Mouse (Mus musculus): ENCODE results near the gene Arpin. TPM values are rescaled to one million over a fixed set of nuclear protein-coding genes. Genes with fewer than 3 reads are reported as not detected.

Gene Arpin
- polyA plus RNA-seq, 1 experiment = 16.1 TPM

DNA sequence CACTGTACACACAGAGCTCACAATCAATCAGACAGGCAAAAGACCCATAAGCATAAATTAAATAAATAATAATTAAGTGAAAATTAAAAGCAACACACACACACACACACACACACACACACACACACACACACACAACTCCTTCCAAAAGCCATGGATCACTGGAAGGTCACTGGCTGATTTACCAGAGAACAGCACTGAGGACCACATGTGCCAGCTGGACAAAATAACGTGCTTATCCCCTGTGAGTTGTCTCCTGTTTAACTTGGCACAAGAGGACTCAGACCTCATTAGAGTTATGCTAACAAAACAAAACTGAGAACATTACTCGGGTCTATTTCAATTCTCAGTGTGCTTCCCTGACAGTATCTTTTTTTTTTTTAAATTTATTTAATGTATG, 27.8 kb downstream of the Arpin start:
- no peak overlapping the region; the same call in 1 of the 2 replicates for H3K27ac ChIP-seq (replicated peaks; ENCODE audit: low read depth, low read length)
- peaks cover 4% of the 10 kb centered on the region; the same call in 1 of the 2 replicates for H3K4me1 ChIP-seq (ENCODE audit: control insufficient read depth, insufficient read depth, insufficient read length, low read length)
- H3K4me3 ChIP-seq (ENCODE audit: insufficient read depth, low read depth, low read length) = no peak overlapping the region

GRCm38 (mm10) chr7:79906914-79907313, 28.2 kb downstream of the Arpin start:
- H3K4me1 ChIP-seq (ENCODE audit: control insufficient read depth, insufficient read depth, insufficient read length, low read length) = peaks cover 4% of the 10 kb centered on the region; the same call in 1 of the 2 replicates
- no peak overlapping the region; the same call in 1 of the 2 replicates for H3K27ac ChIP-seq (replicated peaks; ENCODE audit: low read depth, low read length)
- no peak overlapping the region for H3K4me3 ChIP-seq (ENCODE audit: insufficient read depth, low read depth, low read length)

DNA sequence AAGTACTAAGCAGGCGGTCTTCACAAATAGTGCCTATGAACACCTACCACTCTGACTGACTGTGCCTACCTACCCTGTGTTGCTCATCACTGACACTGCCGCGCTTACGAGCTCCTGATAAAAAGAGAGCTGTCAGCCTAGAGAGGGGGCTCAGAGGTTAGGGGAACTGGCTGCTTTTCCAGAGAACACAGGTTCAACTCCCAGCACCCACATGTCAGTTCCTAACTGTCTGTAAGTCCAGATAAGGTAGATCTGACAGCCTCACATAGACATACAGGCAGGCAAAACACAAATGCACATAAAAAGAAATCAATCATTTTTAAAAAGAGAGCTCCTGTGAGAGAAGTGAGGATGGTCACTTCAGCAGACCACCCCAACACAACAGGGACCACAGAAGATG, 30.0 kb downstream of the Arpin start:
- H3K27ac ChIP-seq (replicated peaks; ENCODE audit: low read depth, low read length) = no peak overlapping the region
- peaks cover 4% of the 10 kb centered on the region; the same call in 1 of the 2 replicates for H3K4me1 ChIP-seq (ENCODE audit: control insufficient read depth, insufficient read depth, insufficient read length, low read length)
- H3K4me3 ChIP-seq (ENCODE audit: insufficient read depth, low read depth, low read length) = no peak overlapping the region

- H3K4me1 ChIP-seq (ENCODE audit: control insufficient read depth, insufficient read depth, insufficient read length, low read length) = peaks cover 4% of the 10 kb centered on the region; the same call in 1 of the 2 replicates
- H3K4me3 ChIP-seq (ENCODE audit: insufficient read depth, low read depth, low read length) = no peak overlapping the region
- H3K27ac ChIP-seq (replicated peaks; ENCODE audit: low read depth, low read length) = no peak overlapping the region
Observed at GRCm38 (mm10) chr7:79903160-79903792, 31.9 kb downstream of the Arpin start.

GRCm38 (mm10) chr7:79900753-79901152, 34.4 kb downstream of the Arpin start:
- H3K4me3 ChIP-seq (ENCODE audit: insufficient read depth, low read depth, low read length) = no peak overlapping the region
- no peak overlapping the region for H3K27ac ChIP-seq (replicated peaks; ENCODE audit: low read depth, low read length)
- H3K4me1 ChIP-seq (ENCODE audit: control insufficient read depth, insufficient read depth, insufficient read length, low read length) = no peaks in the 10 kb centered on the region

DNA sequence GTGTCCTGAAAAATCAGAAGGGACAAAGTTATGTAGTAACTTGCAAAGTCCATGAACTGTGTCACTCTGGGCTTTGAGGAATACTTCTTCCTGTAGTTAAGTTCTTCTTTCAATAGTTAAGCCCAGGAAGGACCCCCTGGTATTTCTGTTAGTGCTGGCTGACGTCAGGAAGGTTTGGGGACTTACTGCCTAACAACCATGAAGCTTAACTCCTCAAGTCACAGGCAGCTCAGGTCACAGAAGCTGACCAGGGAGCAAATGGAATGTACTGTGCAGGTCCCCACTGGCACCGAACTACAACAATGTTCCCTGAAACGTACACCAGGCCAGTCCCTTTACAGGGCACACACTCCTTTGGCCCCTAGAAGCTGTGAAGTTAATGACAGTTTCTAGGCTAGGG, 39.9 kb downstream of the Arpin start:
- no peak overlapping the region for H3K27ac ChIP-seq (replicated peaks; ENCODE audit: low read depth, low read length)
- no peak overlapping the region for H3K4me3 ChIP-seq (ENCODE audit: insufficient read depth, low read depth, low read length)
- no peaks in the 10 kb centered on the region for H3K4me1 ChIP-seq (ENCODE audit: control insufficient read depth, insufficient read depth, insufficient read length, low read length)

DNA sequence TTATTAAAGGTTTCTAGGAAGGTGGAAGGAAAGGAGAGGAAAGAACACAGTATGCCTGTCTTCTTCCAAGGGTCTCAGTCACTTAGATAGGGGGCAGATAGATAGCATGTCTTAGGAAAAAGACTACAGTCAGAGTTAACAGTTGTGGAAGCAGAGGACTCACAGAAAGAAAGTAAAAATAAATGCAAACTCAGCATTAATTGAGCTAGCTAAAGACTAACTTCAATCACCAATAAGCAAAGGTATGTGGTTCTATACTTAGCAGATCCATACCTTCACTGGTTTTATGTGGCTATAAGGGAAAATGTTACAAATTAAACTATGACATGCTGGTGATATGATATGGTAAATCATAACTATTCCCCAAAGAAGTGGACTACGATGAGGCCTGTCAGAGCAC, 40.4 kb downstream of the Arpin start:
- Histone ChIP-seq H3K4me1 (ENCODE audit: control insufficient read depth, insufficient read depth, insufficient read length, low read length) (no peaks in the 10 kb centered on the region), H3K27ac (replicated peaks; ENCODE audit: low read depth, low read length) (no peak overlapping the region), H3K4me3 (ENCODE audit: insufficient read depth, low read depth, low read length) (no peak overlapping the region)

DNA sequence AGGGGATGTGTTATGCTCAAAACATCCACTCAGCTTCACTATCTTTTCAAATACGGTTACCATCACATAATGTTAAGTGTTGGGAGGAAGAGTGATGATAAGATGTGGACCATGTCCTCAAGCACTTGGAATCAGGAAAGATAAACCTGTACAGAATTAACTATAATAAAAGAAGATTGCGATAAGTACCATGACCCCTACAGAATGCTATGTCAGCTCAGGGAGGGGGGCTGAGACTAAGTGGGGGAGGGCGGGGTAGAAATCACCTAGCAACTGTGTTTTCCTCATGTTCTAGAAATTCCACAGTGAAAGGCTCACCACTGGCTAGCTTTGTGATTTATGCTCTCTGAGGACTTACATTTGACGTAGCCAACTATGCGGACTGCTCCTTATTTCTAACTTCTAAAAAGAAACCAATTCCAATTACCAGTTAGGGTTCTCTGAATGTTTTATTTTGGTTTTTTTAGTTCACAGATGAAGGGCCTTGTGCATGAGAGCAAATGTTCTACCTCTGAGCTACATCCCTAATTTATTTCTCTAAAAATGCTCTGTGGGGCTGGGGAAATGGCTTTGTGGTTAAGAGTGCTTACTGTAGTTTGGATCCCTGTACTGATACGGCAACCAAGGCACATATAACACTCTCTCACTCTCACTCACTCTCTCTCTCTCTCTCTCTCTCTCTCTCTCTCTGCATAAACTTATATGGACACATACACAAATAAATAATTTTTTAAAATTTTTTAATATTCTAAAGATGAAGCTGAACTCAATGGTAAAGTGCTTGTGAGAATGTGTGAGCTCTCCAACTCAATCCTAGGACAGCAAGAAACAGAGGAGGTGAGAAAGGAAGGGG, 42.4 kb downstream of the Arpin start:
- Histone ChIP-seq H3K27ac (replicated peaks; ENCODE audit: low read depth, low read length) (0 out of 2 replicates have a peak overlapping the region, but pooled peaks have one; percentile 19), H3K4me1 (ENCODE audit: control insufficient read depth, insufficient read depth, insufficient read length, low read length) (no peaks in the 10 kb centered on the region), H3K4me3 (ENCODE audit: insufficient read depth, low read depth, low read length) (no peak overlapping the region)

DNA sequence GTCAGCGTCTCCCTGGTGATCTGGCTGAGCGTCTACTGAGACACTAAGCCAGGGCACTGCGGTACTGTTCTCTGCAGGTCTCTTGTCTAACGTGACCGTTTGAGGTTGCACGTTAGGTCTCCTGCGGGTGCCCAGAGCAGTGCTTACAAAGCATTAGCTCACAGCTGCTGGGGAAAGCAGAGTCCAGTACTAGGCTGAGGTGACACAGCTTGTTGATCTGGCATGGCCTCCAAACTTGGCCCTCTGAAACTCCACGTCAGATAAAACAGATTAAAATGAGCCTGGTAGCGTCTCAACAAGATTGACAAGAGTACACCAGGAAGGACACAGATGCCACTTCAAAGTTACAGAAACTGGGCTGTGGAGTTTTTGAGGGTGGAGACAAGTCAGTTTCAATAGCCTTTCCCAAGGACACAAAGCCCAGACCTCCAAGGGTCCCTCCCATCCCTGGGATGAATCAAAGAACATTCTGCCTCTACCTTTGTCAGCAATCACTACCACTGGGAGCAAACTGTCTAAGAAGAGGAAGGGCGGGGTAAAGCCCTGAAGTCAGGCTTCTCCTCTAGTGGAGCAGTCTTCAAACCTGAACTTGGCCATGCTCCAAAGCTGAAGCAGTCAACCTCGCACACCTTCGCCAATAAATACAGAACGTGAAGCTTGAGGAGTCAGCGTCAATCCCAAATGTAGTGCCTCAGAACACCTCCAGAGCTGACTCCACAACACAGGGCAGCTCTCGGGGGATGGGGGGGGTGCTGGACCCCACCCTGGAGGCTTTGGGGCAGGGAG, 44.5 kb downstream of the Arpin start:
- H3K27ac ChIP-seq (replicated peaks; ENCODE audit: low read depth, low read length) = no peak overlapping the region
- H3K4me1 ChIP-seq (ENCODE audit: control insufficient read depth, insufficient read depth, insufficient read length, low read length) = no peaks in the 10 kb centered on the region
- no peak overlapping the region for H3K4me3 ChIP-seq (ENCODE audit: insufficient read depth, low read depth, low read length)

- Histone ChIP-seq H3K4me1 (ENCODE audit: control insufficient read depth, insufficient read depth, insufficient read length, low read length) (peaks cover under 1% of the 10 kb centered on the region), H3K4me3 (ENCODE audit: insufficient read depth, low read depth, low read length) (no peak overlapping the region), H3K27ac (replicated peaks; ENCODE audit: low read depth, low read length) (no peak overlapping the region)
Observed at GRCm38 (mm10) chr7:79888603-79889002, 46.6 kb downstream of the Arpin start.

GRCm38 (mm10) chr7:79883613-79884334, 51.4 kb downstream of the Arpin start:
- Histone ChIP-seq H3K4me3 (ENCODE audit: insufficient read depth, low read depth, low read length) (no peak overlapping the region), H3K4me1 (ENCODE audit: control insufficient read depth, insufficient read depth, insufficient read length, low read length) (peaks cover 3% of the 10 kb centered on the region), H3K27ac (replicated peaks; ENCODE audit: low read depth, low read length) (0 out of 2 replicates have a peak overlapping the region, but pooled peaks have one; percentile 8)

DNA sequence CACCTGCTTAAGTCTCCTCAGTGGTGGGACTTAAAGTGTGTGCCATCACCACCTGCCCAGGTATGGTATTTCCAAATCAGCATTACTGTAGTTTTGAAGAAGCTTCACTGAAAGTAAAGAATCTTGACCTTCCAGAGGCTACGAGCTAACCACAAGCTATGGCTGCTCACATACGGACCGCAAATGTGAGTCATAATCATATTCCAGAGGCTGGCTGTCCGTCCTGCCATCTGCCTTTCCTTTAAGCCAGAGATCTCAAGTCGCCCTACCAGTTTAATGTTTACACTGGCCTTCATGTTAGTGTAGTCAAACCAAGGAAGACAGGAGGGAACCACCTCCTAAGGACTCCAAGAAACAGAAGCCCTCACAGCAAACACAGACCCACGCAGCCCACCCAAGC, 53.3 kb downstream of the Arpin start:
- no peak overlapping the region for H3K27ac ChIP-seq (replicated peaks; ENCODE audit: low read depth, low read length)
- no peak overlapping the region for H3K4me3 ChIP-seq (ENCODE audit: insufficient read depth, low read depth, low read length)
- H3K4me1 ChIP-seq (ENCODE audit: control insufficient read depth, insufficient read depth, insufficient read length, low read length) = peaks cover 3% of the 10 kb centered on the region

DNA sequence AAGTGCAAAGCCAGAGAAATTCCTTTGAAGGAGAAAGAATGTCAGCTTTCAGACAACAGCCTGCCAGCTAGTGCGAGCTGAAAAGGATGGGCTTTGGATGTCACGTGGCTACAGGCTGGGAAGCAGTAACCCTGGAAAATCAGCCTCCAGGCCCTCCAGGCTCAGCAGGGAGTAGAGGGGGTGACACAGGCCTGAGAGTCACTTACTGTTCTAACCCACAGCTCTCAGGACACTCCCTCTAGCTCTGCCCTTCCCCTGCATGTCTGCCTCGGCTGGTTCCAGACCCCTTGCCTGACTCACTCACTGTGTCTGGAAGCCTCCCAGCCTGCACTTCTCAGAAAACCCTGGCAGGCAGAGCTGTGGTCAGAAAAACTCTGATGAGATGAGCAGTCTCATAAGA, 54.2 kb downstream of the Arpin start:
- peaks cover 3% of the 10 kb centered on the region for H3K4me1 ChIP-seq (ENCODE audit: control insufficient read depth, insufficient read depth, insufficient read length, low read length)
- no peak overlapping the region for H3K27ac ChIP-seq (replicated peaks; ENCODE audit: low read depth, low read length)
- no peak overlapping the region for H3K4me3 ChIP-seq (ENCODE audit: insufficient read depth, low read depth, low read length)

DNA sequence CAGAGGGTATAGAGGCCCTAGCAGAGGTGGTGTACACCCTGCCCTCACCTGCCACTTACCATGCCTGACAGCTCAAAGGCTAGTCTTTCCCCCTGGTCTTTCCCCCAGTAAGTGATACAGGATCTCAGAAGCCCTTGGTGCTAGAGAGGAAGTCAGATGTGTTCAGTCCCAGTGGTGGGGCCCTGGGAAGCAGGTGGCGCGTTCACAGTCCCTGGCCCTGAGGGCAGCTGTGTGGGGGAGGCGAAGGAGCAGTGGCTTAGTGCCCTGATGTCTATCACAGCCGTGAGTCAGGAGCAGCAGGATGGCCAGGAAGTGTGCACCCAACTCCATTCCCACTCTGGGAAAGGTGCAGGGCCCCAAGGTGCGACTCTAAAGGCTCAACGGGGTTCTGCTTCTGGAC, 55.1 kb downstream of the Arpin start:
- Histone ChIP-seq H3K4me3 (ENCODE audit: insufficient read depth, low read depth, low read length) (no peak overlapping the region), H3K4me1 (ENCODE audit: control insufficient read depth, insufficient read depth, insufficient read length, low read length) (peaks cover 3% of the 10 kb centered on the region), H3K27ac (replicated peaks; ENCODE audit: low read depth, low read length) (no peak overlapping the region)

Measured in brown adipose tissue, adult 24 weeks (tissue).